Mouse (Mus musculus) neutrophil, adult 65 days (primary cell): Measurements from ENCODE around the gene Pfdn2. TPM values are rescaled to one million over a fixed set of nuclear protein-coding genes. Genes with fewer than 3 reads are reported as not detected.

Experiments used
- total RNA-seq: library from RNA; stranded (reverse); gene quantifications from 2 replicates; pipeline ENCODE4 v1.2.4, GENCODE M21; 2023

The Pfdn2 gene
- total RNA-seq: 39.2 and 40.6 TPM in 2 replicates

DNA sequence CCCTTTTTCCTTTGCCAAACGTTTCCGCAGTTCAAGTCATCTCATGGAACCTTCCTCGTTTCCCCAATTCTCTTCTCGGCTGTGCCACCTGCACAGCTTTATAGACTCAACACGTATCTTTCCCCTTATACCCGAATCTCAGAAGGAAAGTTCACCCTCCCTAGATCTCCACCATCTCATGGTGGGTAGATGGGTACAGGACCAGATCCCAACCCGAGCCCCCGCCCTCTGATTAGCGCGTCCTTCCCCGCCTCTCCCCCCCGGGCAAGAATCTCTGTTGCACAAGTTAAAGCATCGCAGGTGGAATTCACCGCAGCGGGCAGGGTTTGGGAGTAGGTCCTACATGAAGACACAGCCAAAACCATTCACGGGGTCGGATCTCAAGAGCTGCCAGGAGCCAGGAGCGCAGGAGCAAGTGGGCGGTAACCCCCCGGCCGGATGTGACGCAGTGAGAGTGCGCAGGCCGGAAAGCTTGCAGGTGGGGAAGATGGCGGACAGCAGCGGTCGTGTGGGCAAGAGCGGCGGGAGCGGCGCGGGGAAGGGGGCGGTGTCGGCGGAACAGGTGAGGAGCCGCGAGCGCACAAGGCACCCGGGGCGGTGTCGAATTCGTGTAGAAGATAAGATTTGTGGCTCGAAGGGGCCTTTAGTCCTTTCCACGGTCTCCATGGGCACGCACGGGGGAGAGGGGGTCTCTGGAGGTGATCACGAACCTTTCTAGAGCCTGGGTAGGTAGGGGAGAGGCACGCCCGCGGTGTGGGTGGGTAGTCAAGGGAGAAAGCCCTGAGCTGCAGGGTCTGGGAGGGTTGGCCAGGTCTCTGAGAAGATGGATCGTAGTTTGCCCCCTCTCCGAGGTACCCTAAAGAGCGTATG is at the start of gene Pfdn2, which contains the start of gene Nit1:
Gene Pfdn2 (plus strand): TSS at position 446 of the 870 bp plus-strand sequence.
Gene Nit1 (minus strand): TSS at position 422 of the 870 bp plus-strand sequence.

DNA sequence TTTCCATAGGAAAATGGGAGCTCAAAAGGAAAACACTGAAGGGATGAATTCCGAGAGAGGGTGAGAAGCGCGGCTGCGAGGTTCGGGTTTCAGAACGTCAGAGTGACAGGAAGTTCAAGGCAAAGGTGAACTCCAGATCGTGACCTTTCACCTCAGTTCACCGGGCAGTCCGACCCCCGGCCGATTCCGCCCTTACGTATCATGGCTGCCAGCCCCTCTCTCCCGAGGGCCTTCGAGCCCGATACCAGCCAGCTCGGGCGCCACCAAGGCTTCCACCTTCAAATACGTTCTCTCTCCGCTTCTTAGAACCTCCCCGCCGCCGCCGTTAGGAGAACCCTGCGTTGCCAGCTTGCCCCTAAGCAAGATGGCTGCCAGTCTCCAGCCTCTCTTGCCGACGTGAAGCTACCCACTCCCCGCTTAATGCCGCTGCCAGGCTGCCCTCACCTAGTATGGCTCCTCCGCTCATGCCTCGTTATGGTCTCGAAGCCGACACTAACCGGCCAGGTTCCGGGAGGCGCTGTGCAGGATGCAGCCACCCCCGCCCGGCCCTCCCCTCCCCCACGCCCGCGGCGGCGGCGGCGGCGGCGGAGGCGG is 16.5 kb upstream of the Pfdn2 start, which contains the start of gene Dedd:
Gene Dedd (plus strand): TSS at position 307 of the 594 bp plus-strand sequence.

DNA sequence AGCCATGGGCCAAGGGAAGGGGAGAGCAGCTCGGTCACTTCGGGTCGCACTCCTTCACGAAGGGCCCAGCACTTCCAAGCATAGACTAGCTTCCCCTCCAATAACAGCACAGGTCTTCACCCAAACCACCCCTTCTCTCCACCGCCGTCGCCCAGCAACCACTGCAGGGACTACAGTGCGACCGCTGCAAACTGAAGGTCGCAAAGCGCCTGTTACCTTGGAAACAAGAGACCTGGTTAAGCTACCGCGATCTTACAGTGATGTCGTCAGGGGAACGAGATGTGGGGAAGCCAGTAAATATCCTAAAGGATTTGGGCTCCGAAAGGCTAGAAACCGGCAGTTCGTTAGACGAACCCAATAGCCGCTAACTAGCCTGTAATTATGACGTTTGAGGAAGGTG is 15.2 kb downstream of the Pfdn2 start, which contains the start of gene Klhdc9:
Gene Klhdc9 (minus strand): TSS at position 143 of the 400 bp plus-strand sequence.

DNA sequence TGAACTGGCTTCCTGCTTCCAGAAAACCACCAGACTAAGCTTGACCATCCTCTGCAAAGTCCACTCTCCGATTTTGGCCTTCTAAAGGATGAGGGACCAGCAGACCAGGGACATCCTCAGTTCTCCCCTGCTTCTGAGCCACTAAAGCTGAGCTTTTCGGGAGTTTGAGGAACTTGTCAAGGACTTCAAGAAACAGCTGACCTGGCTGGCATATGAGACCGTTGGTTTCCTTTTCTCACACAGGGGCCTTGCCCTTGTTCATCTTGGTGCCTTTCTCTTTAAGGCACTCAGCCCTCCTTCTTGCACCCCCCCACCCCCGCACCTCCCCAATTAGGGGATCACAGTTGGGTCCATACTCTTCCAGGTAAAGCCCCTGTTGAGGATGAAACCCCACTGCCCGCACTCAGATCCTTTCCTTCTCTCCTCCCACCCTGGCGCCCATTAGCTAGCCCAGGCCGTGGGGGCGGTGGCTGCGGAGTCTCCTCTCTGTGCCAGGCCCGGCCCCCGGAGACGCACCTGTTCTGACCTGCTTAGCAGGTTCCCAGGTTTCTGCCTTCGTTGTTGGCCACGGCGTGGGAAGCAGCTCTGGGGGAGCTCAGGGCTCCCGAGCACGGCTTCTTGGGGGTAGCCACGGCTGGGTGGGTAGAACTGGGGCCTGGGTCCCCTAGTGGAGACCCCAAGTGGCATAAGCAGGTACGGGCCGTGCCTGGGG is 24.5 kb downstream of the Pfdn2 start, which contains the start of gene Nectin4:
Gene Nectin4 (plus strand): TSS at position 255 of the 712 bp plus-strand sequence.

DNA sequence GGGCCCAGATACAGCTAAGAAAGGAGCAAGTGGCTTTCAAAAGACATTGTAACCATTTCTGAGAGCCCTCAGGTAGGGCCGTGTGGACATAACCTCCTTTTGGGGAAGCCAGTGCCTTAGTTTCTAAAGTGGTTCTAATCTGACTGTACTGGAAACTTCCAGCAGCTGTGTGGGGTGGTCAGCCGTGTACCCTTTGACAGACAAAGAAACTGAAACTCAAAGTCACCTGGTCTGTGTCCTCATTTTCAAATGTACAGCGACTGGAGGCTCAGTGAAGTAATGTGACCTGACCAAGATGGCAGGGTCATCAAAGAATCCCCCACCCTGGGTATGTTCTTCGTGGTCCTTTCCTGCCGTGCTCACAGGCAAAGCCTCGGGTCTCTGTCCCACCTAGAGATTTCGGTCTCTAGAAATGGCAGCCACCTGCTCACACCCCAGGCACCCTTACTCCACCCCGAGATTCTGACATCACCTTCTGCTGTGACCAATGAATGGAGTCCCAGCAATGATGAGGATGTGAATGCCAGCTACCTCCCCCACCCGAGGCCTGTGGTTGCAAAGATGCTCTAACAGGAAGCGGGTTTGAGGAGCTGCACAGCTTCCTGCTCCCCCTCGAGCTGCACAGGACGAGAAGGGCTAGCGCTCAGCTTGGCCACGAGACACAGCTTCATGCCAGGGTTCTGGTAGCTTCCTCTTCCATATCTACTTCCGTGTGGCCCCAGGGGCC is 43.1 kb downstream of the Pfdn2 start, which contains the start of gene Arhgap30:
Gene Arhgap30 (plus strand): TSS at position 579 of the 727 bp plus-strand sequence.

Other genes starting within 250 kb of the Pfdn2 start
- 0.91 TPM in 1 of 2 replicates, not detected in the other for gene Cfap126, start 231.8 kb upstream of the Pfdn2 start, total RNA-seq
- 70.1 and 76.7 TPM in 2 replicates for gene Sdhc, start 195.1 kb upstream of the Pfdn2 start, total RNA-seq
- not detected in 2 replicates for gene Mpz, start 195.0 kb upstream of the Pfdn2 start, total RNA-seq
- 0.25 and 0.38 TPM in 2 replicates for gene Pcp4l1, start 149.4 kb upstream of the Pfdn2 start, total RNA-seq
- gene Nr1i3, start 131.7 kb upstream of the Pfdn2 start, total RNA-seq: not detected in 2 replicates
- gene Tomm40l, start 123.2 kb upstream of the Pfdn2 start, total RNA-seq: 7.2 and 11.8 TPM in 2 replicates
- gene Apoa2, start 120.6 kb upstream of the Pfdn2 start, total RNA-seq: not detected in 2 replicates
- gene Fcer1g, start 111.3 kb upstream of the Pfdn2 start, total RNA-seq: 1,184 and 1,203 TPM in 2 replicates
- gene Adamts4, start 95.2 kb upstream of the Pfdn2 start, total RNA-seq: not detected in 2 replicates
- 68.8 and 134 TPM in 2 replicates for gene Ndufs2, start 94.3 kb upstream of the Pfdn2 start, total RNA-seq
- gene B4galt3, start 75.3 kb upstream of the Pfdn2 start, total RNA-seq: 115 and 168 TPM in 2 replicates
- gene Ppox, start 64.5 kb upstream of the Pfdn2 start, total RNA-seq: 64.8 and 86.5 TPM in 2 replicates
- 27.7 and 31.0 TPM in 2 replicates for gene Usp21, start 57.7 kb upstream of the Pfdn2 start, total RNA-seq
- gene Ufc1, start 50.6 kb upstream of the Pfdn2 start, total RNA-seq: 40.6 and 41.8 TPM in 2 replicates
- gene Dedd, start 16.5 kb upstream of the Pfdn2 start, total RNA-seq: 17.9 and 25.5 TPM in 2 replicates
- 15.9 and 16.3 TPM in 2 replicates for gene Nit1, start within 50 bp of the Pfdn2 start, total RNA-seq
- gene Klhdc9, start 15.1 kb downstream of the Pfdn2 start, total RNA-seq: not detected in 2 replicates
- gene Nectin4, start 24.4 kb downstream of the Pfdn2 start, total RNA-seq: 1.1 and 1.6 TPM in 2 replicates
- gene Arhgap30, start 43.3 kb downstream of the Pfdn2 start, total RNA-seq: 268 and 358 TPM in 2 replicates
- 111 and 118 TPM in 2 replicates for gene Usf1, start 65.6 kb downstream of the Pfdn2 start, total RNA-seq
- gene Tstd1, start 73.2 kb downstream of the Pfdn2 start, total RNA-seq: 1.6 and 2.3 TPM in 2 replicates
- 1.2 TPM in 2 replicates for gene F11r, start 91.9 kb downstream of the Pfdn2 start, total RNA-seq
- gene Alyref2, start 157.8 kb downstream of the Pfdn2 start, total RNA-seq: 6.1 and 6.8 TPM in 2 replicates
- not detected in 2 replicates for gene Itln1, start 189.6 kb downstream of the Pfdn2 start, total RNA-seq
- gene Cd244a, start 213.5 kb downstream of the Pfdn2 start, total RNA-seq: 9.8 and 13.7 TPM in 2 replicates